Mouse (Mus musculus): ENCODE data around the gene Rbl2.

GRCm38 (mm10) chr8:91059086-91059578 is 10.7 kb upstream of the Rbl2 start:
- TF ChIP-seq CTCF (IDR thresholded peaks at IDR 0.05) (no peak), EP300 (IDR thresholded peaks at IDR 0.05) (no peak)
